Mouse (Mus musculus) leukemia stem cell, adult 10-12 weeks (primary cell): ENCODE data around the gene Olfr1438-ps1. TPM values are rescaled to one million over a fixed set of nuclear protein-coding genes. Genes with fewer than 3 reads are reported as not detected.

Experiments used
- polyA plus RNA-seq: library from polyadenylated mRNA; stranded (reverse); fragments of >175 nt; gene quantifications from 2 replicates; pipeline ENCODE4 v1.2.3, GENCODE M21; 2012; ENCODE audit warnings: low replicate concordance

Olfr1438-ps1 gene
- polyA plus RNA-seq, result not detected in 2 replicates

GRCm38 (mm10) chr19:12335810-12336209 lies at the start of gene Olfr1438-ps1:
Olfr1438-ps1 (minus strand) TSS chr19:12335910.

DNA sequence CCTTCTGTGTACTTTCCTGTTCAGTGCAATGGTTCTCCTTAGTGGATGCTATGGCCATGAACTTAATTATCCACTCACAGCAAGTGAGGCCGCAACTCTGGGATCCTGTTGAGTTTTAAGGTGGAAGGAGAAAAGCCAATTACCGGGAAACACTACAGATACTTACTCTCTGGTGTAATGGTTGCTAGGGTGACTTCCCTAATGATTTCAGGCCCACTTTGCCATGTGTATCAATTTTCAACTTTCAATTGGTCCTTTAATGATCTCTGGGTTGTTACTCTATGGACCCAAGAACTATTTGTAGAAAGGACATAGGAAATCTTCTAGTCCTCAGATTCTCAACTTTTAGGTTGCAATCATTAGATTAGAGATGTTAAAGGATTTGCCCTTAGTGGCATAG lies 10.7 kb downstream of the Olfr1438-ps1 start, which contains the start of gene Olfr1437:
Gene Olfr1437, minus strand, starts transcription at position 101 of the 400 bp plus-strand sequence.

DNA sequence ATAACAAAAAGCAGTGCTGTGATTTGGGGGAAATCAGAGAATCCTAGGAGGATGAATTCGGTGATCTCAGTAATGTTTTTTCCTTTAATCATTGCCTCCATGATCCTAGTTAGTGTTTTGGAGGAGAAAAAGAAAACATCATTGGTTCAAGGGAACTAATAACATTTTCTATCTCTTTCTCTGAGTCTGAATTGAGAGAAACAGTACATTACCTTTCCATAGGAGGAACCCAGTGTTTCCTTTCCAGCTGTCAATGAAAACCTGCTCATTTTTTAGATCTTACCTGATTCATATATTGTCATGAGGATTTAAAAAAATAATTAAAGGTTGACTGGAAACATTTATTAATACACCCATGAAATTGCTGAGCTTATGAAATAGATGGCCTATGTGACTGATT lies 36.7 kb downstream of the Olfr1438-ps1 start, which contains the start of gene Olfr1436:
Gene Olfr1436, minus strand, starts transcription at position 101 of the 400 bp plus-strand sequence.

DNA sequence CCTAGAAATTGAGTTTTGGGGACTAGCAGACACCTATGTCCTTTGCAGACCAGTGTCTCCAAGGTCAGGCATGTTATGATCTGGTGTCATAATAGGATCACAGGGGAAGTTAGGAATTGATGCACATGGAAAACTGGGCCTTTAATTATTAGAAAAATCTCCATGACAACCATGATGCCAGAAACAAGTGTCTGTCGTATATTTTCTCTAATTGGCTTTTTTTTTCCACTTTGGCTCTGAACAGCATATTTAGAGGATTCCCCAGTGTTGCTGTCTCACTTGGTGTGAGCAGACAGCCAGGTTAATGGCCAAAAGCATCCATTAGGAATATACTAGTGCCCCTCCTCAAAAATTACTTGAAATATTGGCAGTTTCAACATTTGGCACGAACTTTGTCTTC lies 56.2 kb downstream of the Olfr1438-ps1 start, which contains the start of gene Olfr1434:
Gene Olfr1434, plus strand, starts transcription at position 301 of the 400 bp plus-strand sequence.

Other genes starting within 250 kb of the Olfr1438-ps1 start
- not detected in 2 replicates for gene Olfr1426, start 243.9 kb downstream of the Olfr1438-ps1 start, polyA plus RNA-seq
- not detected in 2 replicates for gene Olfr1427, start 232.6 kb downstream of the Olfr1438-ps1 start, polyA plus RNA-seq
- gene Olfr1428, start 220.0 kb downstream of the Olfr1438-ps1 start, polyA plus RNA-seq, result not detected in 2 replicates
- gene Olfr76, start 212.7 kb downstream of the Olfr1438-ps1 start, polyA plus RNA-seq, result not detected in 2 replicates
- not detected in 2 replicates for gene Olfr1555-ps1, start 165.8 kb downstream of the Olfr1438-ps1 start, polyA plus RNA-seq
- gene Olfr1431, start 135.3 kb downstream of the Olfr1438-ps1 start, polyA plus RNA-seq, result 0.19 TPM in 1 of 2 replicates, not detected in the other
- gene Olfr1432, start 103.3 kb downstream of the Olfr1438-ps1 start, polyA plus RNA-seq, result not detected in 2 replicates
- not detected in 2 replicates for gene Olfr262, start 94.3 kb downstream of the Olfr1438-ps1 start, polyA plus RNA-seq
- 0.17 TPM in 1 of 2 replicates, not detected in the other for gene Olfr235, start 74.9 kb downstream of the Olfr1438-ps1 start, polyA plus RNA-seq
- gene Olfr1434, start 56.1 kb downstream of the Olfr1438-ps1 start, polyA plus RNA-seq, result not detected in 2 replicates
- not detected in 2 replicates for gene Olfr1436, start 36.8 kb downstream of the Olfr1438-ps1 start, polyA plus RNA-seq
- gene Olfr1437, start 10.8 kb downstream of the Olfr1438-ps1 start, polyA plus RNA-seq, result not detected in 2 replicates
- gene Olfr1440, start 51.4 kb upstream of the Olfr1438-ps1 start, polyA plus RNA-seq, result not detected in 2 replicates
- gene Olfr1441, start 81.5 kb upstream of the Olfr1438-ps1 start, polyA plus RNA-seq, result not detected in 2 replicates
- gene Pfpl, start 92.0 kb upstream of the Olfr1438-ps1 start, polyA plus RNA-seq, result not detected in 2 replicates
- gene Mpeg1, start 124.9 kb upstream of the Olfr1438-ps1 start, polyA plus RNA-seq, result 3.4 and 4.1 TPM in 2 replicates
- 1.2 and 1.4 TPM in 2 replicates for gene Dtx4, start 165.5 kb upstream of the Olfr1438-ps1 start, polyA plus RNA-seq
- 0.41 and 3.6 TPM in 2 replicates for gene Fam111a, start 209.8 kb upstream of the Olfr1438-ps1 start, polyA plus RNA-seq